Mouse (Mus musculus) erythroblast, adult 5-6 weeks (primary cell): Measurements from ENCODE around the gene Itgb6. TPM values are rescaled to one million over a fixed set of nuclear protein-coding genes. Genes with fewer than 3 reads are reported as not detected.

ENCODE experiments used
- ATAC-seq: replicated peaks from 2 replicates; pipeline ENCODE4 v1.8.0; 2016; ENCODE audit warnings: moderate number of reproducible peaks, mild to moderate bottlenecking, moderate TSS enrichment, inconsistent platforms; ENCODE audit not compliant: poor library complexity, low FRiP score, severe bottlenecking
- total RNA-seq, 2 experiments: library from RNA; stranded (forward) in 1 of 2; stranded (reverse) in 1 of 2; fragments of 150-400 nt in 1 of 2; fragments of 200-764, 138-1000 nt in 1 of 2; gene quantifications; 2 replicates each; pipeline versions ENCODE4 v1.2.3 to v1.2.4; 2015 to 2017; ENCODE audit warnings: low replicate concordance in 2 of 2

The Itgb6 gene
- total RNA-seq, 2 experiments from 2014 or later = not detected

GRCm38 (mm10) chr2:60632791-60633190, 89.7 kb downstream of the Itgb6 start:
- ATAC-seq = no peak

DNA sequence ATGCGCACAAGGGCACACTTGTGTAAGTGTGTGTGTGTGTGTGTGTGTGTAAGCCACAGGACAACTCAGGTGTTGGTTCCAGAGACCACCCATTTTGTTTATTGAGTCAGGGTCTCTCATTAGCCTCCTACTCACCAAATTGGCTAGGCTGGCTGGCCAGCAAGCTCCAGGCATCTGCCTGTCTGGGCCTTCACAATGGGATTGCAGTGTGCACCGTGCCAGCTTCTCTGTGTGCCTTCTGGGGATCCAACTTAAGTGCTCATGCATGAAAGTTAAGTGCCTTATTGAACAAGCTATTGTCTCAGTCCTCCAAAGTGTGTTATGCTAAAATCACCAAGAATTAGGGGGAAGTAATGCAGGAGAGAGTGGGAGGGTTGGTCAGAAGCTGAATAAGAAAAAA, 92.1 kb downstream of the Itgb6 start:
- ATAC-seq = no peak

DNA sequence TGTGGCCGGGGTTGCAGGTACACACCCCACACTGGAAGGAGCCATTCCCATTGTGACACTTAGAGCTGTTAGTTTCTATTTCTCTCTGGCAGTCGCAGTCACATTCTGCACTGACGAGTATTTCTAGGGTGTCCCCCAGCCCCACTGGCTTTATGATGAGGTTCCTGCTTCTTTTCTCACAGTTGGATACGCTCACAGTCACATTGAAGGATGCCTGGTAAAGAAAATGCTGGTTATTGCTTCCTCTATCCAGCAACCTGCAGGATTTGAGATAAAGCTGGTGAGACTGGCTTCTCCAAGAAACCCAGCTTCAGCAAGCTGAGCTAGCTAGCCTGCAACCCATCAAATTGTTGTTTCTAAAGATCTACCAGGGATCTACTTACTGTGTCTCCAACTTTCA, 94.5 kb downstream of the Itgb6 start:
- ATAC-seq = no peak

GRCm38 (mm10) chr2:60627515-60627914, 94.9 kb downstream of the Itgb6 start:
- ATAC-seq = no peak

DNA sequence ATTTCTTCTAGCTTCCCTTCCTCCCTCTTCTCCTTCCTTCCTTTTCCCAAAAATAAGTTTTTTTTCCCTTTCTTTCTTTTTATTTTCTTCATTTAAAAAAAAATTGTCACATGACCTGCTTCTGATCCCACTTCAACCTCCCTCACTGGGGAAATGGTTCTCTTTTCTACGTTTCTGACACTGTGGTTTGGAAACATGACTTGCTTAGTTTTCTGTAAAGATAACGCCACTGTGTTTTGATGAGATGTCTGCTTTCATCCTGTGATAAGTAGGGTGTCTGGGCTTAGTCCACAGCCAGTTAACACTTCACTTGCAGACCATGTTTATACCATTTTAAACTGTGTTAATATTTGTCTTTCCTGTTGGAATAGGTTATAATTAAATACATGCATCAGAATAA, 96.7 kb downstream of the Itgb6 start:
- ATAC-seq = no peak

DNA sequence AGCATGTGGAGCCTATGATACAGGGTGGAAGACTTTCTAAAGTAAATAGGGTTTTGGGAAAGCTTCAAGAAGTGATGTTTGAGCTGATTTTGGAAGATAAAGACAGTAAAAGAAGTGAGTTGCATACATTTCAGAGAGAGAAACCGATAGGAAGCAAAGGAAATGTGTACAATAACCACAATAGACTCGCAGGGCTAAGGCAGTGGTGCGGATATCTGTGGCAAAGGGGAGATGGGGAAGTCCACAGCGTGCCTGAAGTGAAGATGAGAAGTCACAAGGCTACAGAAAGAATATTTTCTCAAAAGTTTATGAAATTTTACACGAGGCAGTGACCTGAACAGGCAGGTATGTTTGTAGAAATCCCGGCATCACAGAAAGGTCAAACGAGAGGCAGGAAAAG, 100.3 kb downstream of the Itgb6 start:
- no peak for ATAC-seq

DNA sequence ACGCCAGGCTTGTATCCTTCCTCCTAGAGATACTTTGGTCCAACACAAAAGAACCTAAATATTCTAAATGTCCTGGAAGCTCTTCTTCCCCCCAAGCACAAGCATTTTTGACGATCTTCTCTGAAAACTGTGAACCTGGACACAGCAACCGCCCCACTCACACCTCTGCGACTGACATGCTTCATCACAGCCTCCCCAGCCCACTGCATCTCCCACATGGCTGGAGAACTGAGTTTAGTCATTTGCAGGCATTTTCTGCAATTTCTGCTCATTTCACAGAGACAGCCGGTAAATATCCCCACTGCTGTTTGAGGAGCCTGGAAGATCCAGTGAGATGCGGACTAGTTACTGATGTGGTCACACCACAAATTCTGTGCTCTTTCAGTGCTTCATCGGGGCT, 107.7 kb downstream of the Itgb6 start:
- no peak for ATAC-seq

DNA sequence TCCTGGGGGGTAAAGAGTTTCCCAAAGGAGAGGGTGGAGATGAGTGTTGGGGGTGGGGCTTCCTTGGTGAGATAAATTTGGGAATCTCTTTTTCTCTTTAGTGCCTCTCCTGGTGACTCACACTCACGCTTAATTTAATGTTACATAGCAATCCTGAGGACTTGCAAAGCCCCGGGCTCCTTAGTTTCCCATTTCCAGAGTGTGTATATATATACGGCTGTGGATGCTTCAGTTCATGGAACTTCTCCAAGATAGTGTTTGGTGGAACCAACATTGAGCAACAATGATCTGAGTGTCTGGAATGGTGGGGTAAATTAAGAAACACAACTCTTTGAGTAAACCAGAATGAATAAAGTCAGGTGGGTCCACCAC, 108.6 kb downstream of the Itgb6 start:
- ATAC-seq = no peak

DNA sequence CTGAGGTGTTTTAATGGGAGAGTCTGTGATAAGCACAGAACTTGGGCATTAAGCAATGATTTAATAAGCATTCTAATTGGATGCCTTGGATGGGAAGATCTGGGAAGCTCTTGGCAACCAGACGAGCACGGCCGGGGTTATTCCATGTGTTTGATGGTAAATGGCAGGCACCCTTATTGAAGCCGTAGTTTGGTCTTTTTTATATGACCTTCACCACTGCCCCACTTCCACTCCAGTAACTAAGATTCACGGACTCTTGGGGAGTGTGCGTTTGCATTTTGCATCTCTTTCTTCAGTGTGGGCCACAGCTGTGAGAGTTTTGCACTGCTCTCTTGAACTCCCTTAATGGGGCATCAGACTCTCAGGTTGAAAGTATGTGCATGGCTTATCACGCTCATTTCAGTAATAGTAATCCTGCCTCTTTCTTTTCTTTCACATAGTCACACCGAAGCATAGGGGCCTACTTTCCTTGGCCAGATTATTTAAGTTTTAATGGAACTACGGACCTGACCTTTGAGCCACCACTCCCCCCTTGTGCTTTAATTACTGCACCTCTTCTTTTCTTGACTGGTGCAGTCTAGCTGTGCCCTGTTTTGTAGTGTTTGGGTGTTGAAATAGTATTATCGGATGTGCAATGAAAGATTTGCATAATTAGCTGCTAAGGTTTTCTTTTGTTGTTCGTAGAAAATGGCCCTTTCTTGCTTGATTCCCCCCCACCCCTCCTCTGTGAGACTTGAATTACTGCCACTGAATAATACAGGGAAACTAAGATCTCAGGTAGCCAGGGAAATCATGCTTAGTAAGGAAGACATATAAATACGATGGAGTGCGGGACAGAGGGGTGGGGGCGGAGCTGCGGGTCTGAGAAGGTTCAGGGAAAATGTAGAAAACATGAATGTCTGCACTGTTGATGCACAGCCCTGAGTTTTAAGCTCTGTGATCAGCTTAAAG, 109.3 kb downstream of the Itgb6 start:
- no peak for ATAC-seq

DNA sequence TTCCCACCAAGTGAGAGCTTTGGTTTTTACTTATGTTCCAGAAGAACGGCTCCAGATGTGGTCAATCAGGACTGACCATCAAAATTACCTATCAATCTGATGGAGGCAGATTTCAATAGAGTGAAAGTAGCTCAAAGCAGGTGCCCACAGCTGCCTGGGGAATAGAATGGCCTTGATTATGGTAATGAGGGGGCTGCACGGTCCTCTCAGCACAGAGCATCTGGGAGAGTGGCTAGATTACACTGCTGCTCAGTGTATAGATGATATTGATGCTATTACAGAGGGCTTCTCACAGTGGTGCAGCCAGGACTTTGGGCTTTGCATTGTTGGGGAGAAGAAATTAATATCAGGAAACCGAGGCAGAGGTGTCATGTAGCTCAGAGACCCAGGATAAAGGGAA, 110.8 kb downstream of the Itgb6 start:
- no peak for ATAC-seq

- ATAC-seq = no peak
These were observed 112.8 kb downstream of the Itgb6 start for GRCm38 (mm10) chr2:60609436-60610199.

GRCm38 (mm10) chr2:60607980-60608379, 114.5 kb downstream of the Itgb6 start:
- ATAC-seq = no peak

DNA sequence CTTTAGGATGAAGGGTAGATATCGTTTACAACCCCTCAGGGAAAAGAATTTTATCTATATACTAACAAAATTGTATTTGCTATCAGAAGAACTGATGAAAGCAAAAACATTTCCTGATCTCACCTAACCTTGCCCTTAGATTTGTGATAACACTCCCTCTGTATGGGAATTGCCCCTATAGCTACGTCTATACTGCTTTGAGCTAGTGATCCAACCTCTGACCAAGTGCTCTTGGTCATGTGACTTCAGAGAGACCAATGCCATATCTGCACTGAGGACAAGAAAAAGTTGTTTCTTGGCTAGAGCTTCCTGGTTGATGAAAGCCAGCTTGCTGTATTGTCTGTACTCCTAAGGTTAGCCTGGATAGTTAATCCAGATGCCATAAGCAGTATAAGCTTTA, 121.1 kb downstream of the Itgb6 start:
- no peak for ATAC-seq

- no peak for ATAC-seq
These were observed 121.6 kb downstream of the Itgb6 start for GRCm38 (mm10) chr2:60600863-60601262.

- no peak for ATAC-seq
These were observed 139.0 kb downstream of the Itgb6 start for GRCm38 (mm10) chr2:60583416-60583815.

DNA sequence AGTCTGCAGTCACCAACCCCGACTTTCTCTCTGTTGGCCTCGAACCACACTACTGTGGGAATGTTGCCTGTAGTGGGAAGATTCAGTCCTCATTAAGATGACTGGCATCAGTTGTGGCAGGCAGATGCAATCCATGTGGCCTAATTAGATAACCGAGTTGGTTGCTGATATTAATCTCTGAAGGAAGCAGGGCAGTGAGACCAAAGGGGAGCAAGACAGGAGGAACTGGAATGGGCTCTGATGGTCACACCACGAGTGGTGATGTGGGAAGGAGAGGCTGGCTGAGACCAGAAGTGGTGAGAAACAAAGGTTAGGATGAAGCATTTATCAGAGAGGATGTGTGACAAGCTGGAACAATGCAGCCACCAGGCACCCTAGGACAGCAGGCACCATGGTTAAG, 167.9 kb downstream of the Itgb6 start:
- no peak for ATAC-seq

- ATAC-seq = no peak
These were observed 169.4 kb downstream of the Itgb6 start, which contains the start of gene Pla2r1 for GRCm38 (mm10) chr2:60552902-60553682. Gene Pla2r1 (minus strand): TSS chr2:60553308.

- ATAC-seq = no peak
These were observed 170.1 kb downstream of the Itgb6 start for GRCm38 (mm10) chr2:60552177-60552901.

- no peak for ATAC-seq
These were observed 170.8 kb downstream of the Itgb6 start for GRCm38 (mm10) chr2:60551673-60552072.

- no peak for ATAC-seq
These were observed 171.9 kb downstream of the Itgb6 start for GRCm38 (mm10) chr2:60550521-60550920.
